Mouse (Mus musculus): ENCODE data around the gene Cmtm8.

DNA sequence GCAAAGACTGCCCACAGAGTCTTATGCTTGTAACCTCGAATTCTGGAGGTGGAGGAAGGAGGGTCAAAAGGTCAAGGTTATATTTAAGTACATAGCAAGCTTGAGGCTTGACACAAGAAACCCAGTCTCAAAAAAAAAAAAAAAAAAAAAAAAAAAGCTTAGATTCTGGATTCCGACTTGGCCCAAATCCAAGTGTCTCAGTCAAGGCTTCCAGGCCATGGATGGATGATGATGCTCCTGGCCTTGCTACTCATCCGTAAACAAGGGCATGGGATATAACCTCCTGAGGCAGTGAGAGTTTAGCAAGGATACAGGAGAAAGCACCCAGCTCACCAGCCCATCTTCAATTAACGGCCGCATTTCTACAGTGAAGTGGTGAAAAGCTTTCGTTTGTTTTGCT is 69.3 kb downstream of the Cmtm8 start:
- TF ChIP-seq E2F4 (IDR thresholded peaks at IDR 0.05; ENCODE audit: borderline replicate concordance, low read depth, low read length) (no peak), MAX (IDR thresholded peaks at IDR 0.05; ENCODE audit: low read length) (no peak), EP300 (IDR thresholded peaks at IDR 0.05; ENCODE audit: low read depth in 1 of 2, low read length in 2 of 2) (no peak), SIN3A (IDR thresholded peaks at IDR 0.05; ENCODE audit: low read length) (no peak), POLR2A (IDR thresholded peaks at IDR 0.05; ENCODE audit: control insufficient read depth in 1 of 2, insufficient read depth in 1 of 2, low read depth in 1 of 2, low read length in 2 of 2, poor library complexity in 1 of 2) (no peak), USF1 (IDR thresholded peaks at IDR 0.05; ENCODE audit: low read depth, low read length) (no peak), RCOR1 (IDR thresholded peaks at IDR 0.05; ENCODE audit: low read depth, low read length) (no peak)
